Mouse (Mus musculus) MEL (cell line): ENCODE measurements around the gene Me1. TPM values are rescaled to one million over a fixed set of nuclear protein-coding genes. Genes with fewer than 3 reads are reported as not detected.

ENCODE experiments used
- DNase-seq: peaks from one replicate; pipeline ENCODE4 v3.0.0; 2011; ENCODE audit warnings: low read depth, low spot score
- H3K27ac ChIP-seq: 2 replicates; pipeline ENCODE4 v1.5.1; 2012; ENCODE audit warnings: low read depth, mild to moderate bottlenecking, control low read depth, low read length, moderate library complexity; ENCODE audit not compliant: control insufficient read depth
- H3K27me3 ChIP-seq, 2 experiments: fragments of 150-350 bp in 1 of 2; sonication (generic) in 1 of 2; 2 replicates each; pipeline ENCODE4 v1.6.1; 2012; ENCODE audit warnings: low read length in 2 of 2, mild to moderate bottlenecking in 2 of 2, improper control_type of control experiment in 1 of 2, moderate library complexity in 1 of 2; ENCODE audit not compliant: insufficient read depth in 2 of 2, control insufficient read depth in 1 of 2
- H3K36me3 ChIP-seq, 2 experiments: 2 replicates each; pipeline ENCODE4 v1.6.1; 2012 to 2014; ENCODE audit warnings: low read length in 2 of 2, improper control_type of control experiment in 1 of 2, inconsistent platforms in 1 of 2, mild to moderate bottlenecking in 1 of 2; ENCODE audit not compliant: insufficient read depth in 2 of 2, control insufficient read depth in 1 of 2
- H3K4me1 ChIP-seq, 2 experiments: fragments of 150-350 bp in 1 of 2; sonication (generic) in 1 of 2; 2 replicates each; pipeline ENCODE4 v1.6.1; 2012; ENCODE audit warnings: low read length in 2 of 2, improper control_type of control experiment in 1 of 2, mild to moderate bottlenecking in 1 of 2; ENCODE audit not compliant: insufficient read depth in 2 of 2, control insufficient read depth in 1 of 2
- H3K4me3 ChIP-seq, 2 experiments: fragments of 150-350 bp in 1 of 2; sonication (generic) in 1 of 2; 2 replicates each; pipeline ENCODE4 v1.5.1; 2012; ENCODE audit warnings: low read depth in 2 of 2, low read length in 2 of 2, mild to moderate bottlenecking in 2 of 2, moderate library complexity in 2 of 2, control low read depth in 1 of 2, improper control_type of control experiment in 1 of 2; ENCODE audit not compliant: control insufficient read depth in 1 of 2, insufficient read depth in 1 of 2
- H3K79me2 ChIP-seq: 2 replicates; pipeline ENCODE4 v1.6.1; 2012; ENCODE audit warnings: mild to moderate bottlenecking, low read length, moderate library complexity; ENCODE audit not compliant: control insufficient read depth, poor library complexity, insufficient read depth
- H3K9ac ChIP-seq: 2 replicates; pipeline ENCODE4 v1.6.1; 2012; ENCODE audit warnings: low read depth, mild to moderate bottlenecking, control low read depth, low read length, moderate library complexity; ENCODE audit not compliant: control insufficient read depth, poor library complexity, severe bottlenecking
- H3K9me3 ChIP-seq: fragments of 150-350 bp; sonication (generic); replicated peaks from 2 replicates; pipeline ENCODE4 v1.6.1; 2012; ENCODE audit warnings: mild to moderate bottlenecking, low read length, improper control_type of control experiment, moderate library complexity; ENCODE audit not compliant: insufficient read depth
- CTCF ChIP-seq, 3 experiments: IDR thresholded peaks in 2 of 3; conservative IDR thresholded peaks in 1 of 3; 2 replicates each; pipeline ENCODE4 v1.5.1; 2011 to 2012; ENCODE audit warnings: low read length in 3 of 3, low read depth in 2 of 3, mild to moderate bottlenecking in 2 of 3, improper control_type of control experiment in 1 of 3, inconsistent platforms in 1 of 3, mixed read lengths in 1 of 3, moderate library complexity in 1 of 3; ENCODE audit not compliant: control insufficient read depth in 1 of 3, insufficient read depth in 1 of 3, poor library complexity in 1 of 3, severe bottlenecking in 1 of 3
- ELF1 ChIP-seq: IDR thresholded peaks from 2 replicates; pipeline ENCODE4 v1.6.1; 2014; ENCODE audit warnings: low read depth, mild to moderate bottlenecking, inconsistent platforms, low read length, improper control_type of control experiment, moderate library complexity
- HCFC1 ChIP-seq: IDR thresholded peaks from 2 replicates; pipeline ENCODE4 v1.6.1; 2012; ENCODE audit warnings: low read depth, mild to moderate bottlenecking, inconsistent platforms, low read length, improper control_type of control experiment, moderate library complexity
- MAX ChIP-seq: IDR thresholded peaks from 2 replicates; pipeline ENCODE4 v1.6.1; 2011; ENCODE audit warnings: low read length, improper control_type of control experiment
- MAZ ChIP-seq: IDR thresholded peaks from 2 replicates; pipeline ENCODE4 v1.6.1; 2012; ENCODE audit warnings: low read depth, mild to moderate bottlenecking, inconsistent platforms, low read length, improper control_type of control experiment
- MEF2A ChIP-seq: IDR thresholded peaks from 2 replicates; pipeline ENCODE4 v1.6.1; 2014; ENCODE audit warnings: low read depth, mild to moderate bottlenecking, inconsistent platforms, low read length, improper control_type of control experiment; ENCODE audit not compliant: poor library complexity, insufficient replicate concordance, severe bottlenecking; ENCODE audit errors: extremely low read depth
- MXI1 ChIP-seq: IDR thresholded peaks from 2 replicates; pipeline ENCODE4 v1.6.1; 2011; ENCODE audit warnings: mild to moderate bottlenecking, low read depth, low read length, improper control_type of control experiment
- MYB ChIP-seq: IDR thresholded peaks from 2 replicates; pipeline ENCODE4 v1.6.1; 2011; ENCODE audit warnings: mild to moderate bottlenecking, low read depth, low read length, improper control_type of control experiment
- MYC ChIP-seq: IDR thresholded peaks from 2 replicates; pipeline ENCODE4 v1.6.1; 2011; ENCODE audit warnings: low read depth, mild to moderate bottlenecking, low read length, improper control_type of control experiment, moderate library complexity
- NRF1 ChIP-seq: IDR thresholded peaks from 2 replicates; pipeline ENCODE4 v1.6.1; 2014; ENCODE audit warnings: low read depth, mild to moderate bottlenecking, inconsistent platforms, low read length, improper control_type of control experiment, moderate library complexity; ENCODE audit not compliant: poor library complexity, insufficient read depth, severe bottlenecking
- POLR2A ChIP-seq, 2 experiments: IDR thresholded peaks; 2 replicates each; pipeline ENCODE4 v1.6.1; 2011 to 2012; ENCODE audit warnings: low read length in 2 of 2, mild to moderate bottlenecking in 2 of 2, control low read depth in 1 of 2, improper control_type of control experiment in 1 of 2, low read depth in 1 of 2, moderate library complexity in 1 of 2; ENCODE audit not compliant: control insufficient read depth in 1 of 2, insufficient read depth in 1 of 2, poor library complexity in 1 of 2
- RAD21 ChIP-seq: IDR thresholded peaks from 2 replicates; pipeline ENCODE4 v1.6.1; 2011; ENCODE audit warnings: mild to moderate bottlenecking, low read depth, low read length, improper control_type of control experiment
- SIN3A ChIP-seq: IDR thresholded peaks from 2 replicates; pipeline ENCODE4 v1.6.1; 2012; ENCODE audit warnings: low read length, improper control_type of control experiment, inconsistent platforms
- SMC3 ChIP-seq: IDR thresholded peaks from 2 replicates; pipeline ENCODE4 v1.6.1; 2011; ENCODE audit warnings: low read depth, low read length, improper control_type of control experiment
- TBP ChIP-seq: IDR thresholded peaks from 2 replicates; pipeline ENCODE4 v1.8.0; 2011; ENCODE audit warnings: low read depth, low read length, improper control_type of control experiment
- ZC3H11A ChIP-seq: IDR thresholded peaks from 2 replicates; pipeline ENCODE4 v1.6.1; 2012; ENCODE audit warnings: low read depth, mild to moderate bottlenecking, inconsistent platforms, low read length, improper control_type of control experiment
- ZNF384 ChIP-seq: IDR thresholded peaks from 2 replicates; pipeline ENCODE4 v1.6.1; 2012; ENCODE audit warnings: low read depth, mild to moderate bottlenecking, inconsistent platforms, low read length, improper control_type of control experiment
- polyA plus RNA-seq, 2 experiments: library from polyadenylated mRNA; stranded (reverse) in 1 of 2; unstranded in 1 of 2; fragments of >175 nt in 1 of 2; fragments of >200 nt in 1 of 2; gene quantifications; 2 replicates each; pipeline versions ENCODE4 v1.2.1 to v1.2.4; 2012; ENCODE audit warnings: low replicate concordance in 2 of 2, low read depth in 1 of 2; ENCODE audit not compliant: insufficient read length in 2 of 2, insufficient read depth in 1 of 2, missing spikeins in 1 of 2
- total RNA-seq: library from RNA; depleted of rRNA; stranded (reverse); fragments of 300-350 nt; gene quantifications from 2 replicates; pipeline ENCODE4 v1.2.3, GENCODE M21; 2012

The Me1 gene
- total and polyA plus RNA-seq, 3 experiments: 7.1 to 123 (median 23.4) TPM

GRCm38 (mm10) chr9:86695199-86695817 lies 445 bp downstream of the Me1 start:
- Histone ChIP-seq H3K9ac (peak overlapping the region; percentile 90), H3K4me3 (peak overlapping the region; percentile 99 to 100), H3K4me1 (peaks cover 6 to 8% of the 10 kb centered on the region in 2 experiments), H3K79me2 (peaks cover 26% of the 10 kb centered on the region), H3K9me3 (no peaks in the 10 kb centered on the region), H3K27ac (peak overlapping the region; percentile 79), H3K36me3 (peaks cover 0 to 19% of the 10 kb centered on the region in 2 experiments; a peak in 3 of 4 replicates), H3K27me3 (no peaks in the 10 kb centered on the region)
- TF ChIP-seq NRF1 (no peak), MEF2A (no peak), MYC (no peak), MYB (no peak), MAX (no peak), MAZ (no peak), ELF1 (no peak), POLR2A (IDR thresholded peaks at IDR 0.05; ENCODE audit: control insufficient read depth in 1 of 2, insufficient read depth in 1 of 2, low read depth in 1 of 2, low read length in 2 of 2, poor library complexity in 1 of 2) (no peak), HCFC1 (no peak), RAD21 (no peak), SIN3A (no peak; the same call in 1 of the 2 replicates), SMC3 (no peak), ZNF384 (no peak)
- peak; percentile 62 for DNase-seq

DNA sequence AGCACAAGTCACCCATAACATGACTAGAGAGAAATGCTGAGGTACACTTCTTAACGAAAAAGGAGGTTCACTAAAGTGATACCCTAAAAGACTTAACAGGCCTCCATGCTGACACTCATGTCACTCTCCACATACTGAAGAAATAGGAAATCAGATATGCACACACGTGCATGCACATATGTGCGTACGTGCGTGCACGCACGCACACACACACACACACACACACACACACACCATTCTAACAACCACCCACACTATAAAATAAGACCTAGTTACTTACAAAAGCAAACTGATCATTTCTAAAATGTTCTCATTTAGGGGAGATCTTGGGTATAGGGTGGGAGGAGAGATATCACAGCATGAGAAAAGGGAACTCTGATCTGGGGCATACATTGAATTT lies 1.1 kb downstream of the Me1 start:
- Histone ChIP-seq H3K4me3 (peak overlapping the region; percentile 99 to 100), H3K79me2 (peaks cover 26% of the 10 kb centered on the region), H3K9ac (peak overlapping the region; percentile 90), H3K4me1 (peaks cover 6 to 8% of the 10 kb centered on the region in 2 experiments), H3K27ac (peak overlapping the region; percentile 16; the same call in 1 of the 2 replicates), H3K36me3 (peaks cover under 1 to 19% of the 10 kb centered on the region in 2 experiments; a peak in 3 of 4 replicates), H3K27me3 (no peaks in the 10 kb centered on the region), H3K9me3 (no peaks in the 10 kb centered on the region)
- TF ChIP-seq CTCF (IDR thresholded peaks at IDR 0.05 in 2 of 3, conservative IDR thresholded peaks at IDR 0.05 in 1 of 3; ENCODE audit: control insufficient read depth in 1 of 3, insufficient read depth in 1 of 3, low read depth in 2 of 3, low read length in 3 of 3, poor library complexity in 1 of 3, severe bottlenecking in 1 of 3) (no peak), MXI1 (peak; percentile 34; the same call in 1 of the 2 replicates), ZC3H11A (no peak), TBP (0 out of 2 replicates have a peak, but pooled peaks have one; percentile 26), MYC (peak; percentile 32; the same call in 1 of the 2 replicates), NRF1 (no peak)
- peak; percentile 65 for DNase-seq
